Mouse (Mus musculus): ENCODE results near the gene Srr.

DNA sequence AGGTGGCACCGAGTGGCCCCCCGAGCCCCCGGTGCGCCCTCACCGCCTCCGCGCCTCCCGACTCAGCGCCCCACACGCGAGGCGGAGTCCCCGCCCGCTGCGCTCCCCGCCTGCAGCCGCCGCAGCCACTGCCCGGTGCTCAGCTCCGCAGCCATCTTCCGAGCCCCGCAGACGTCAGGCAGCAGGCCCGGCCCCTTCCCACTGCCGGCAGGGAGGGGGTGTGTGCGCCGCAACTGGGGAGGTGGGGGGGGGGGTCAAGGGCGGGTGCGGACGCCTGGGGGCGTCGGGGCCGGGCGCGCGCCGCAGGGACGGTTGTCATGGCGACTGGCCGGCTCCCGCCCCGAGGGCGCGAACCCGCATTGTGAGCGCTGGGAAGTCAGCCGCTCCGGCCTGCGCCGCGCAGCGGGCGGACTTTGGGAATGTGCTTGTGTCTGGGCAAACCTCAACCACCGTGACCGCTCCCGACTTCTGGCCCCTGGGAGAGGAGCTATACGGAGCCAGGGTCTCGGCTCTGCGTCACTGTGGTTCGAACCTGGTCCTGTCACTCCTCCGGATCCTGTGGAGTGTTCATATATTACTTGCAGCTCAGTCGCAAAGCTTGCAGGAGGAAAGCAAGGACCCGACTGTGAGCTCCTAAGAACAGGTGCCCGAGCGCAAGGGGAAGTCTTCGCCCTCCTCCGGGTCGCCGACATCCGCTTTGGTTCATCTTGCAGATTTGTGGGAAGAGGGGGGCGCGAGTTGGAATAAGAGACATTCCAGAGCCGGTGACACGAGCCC, 28.7 kb downstream of the Srr start, which contains the start of gene Sgsm2:
- TF ChIP-seq CTCF (IDR thresholded peaks at IDR 0.05; ENCODE audit: low read depth) (no peak), EP300 (IDR thresholded peaks at IDR 0.05; ENCODE audit: low read depth) (no peak)
